Mouse (Mus musculus) myocyte (in vitro differentiated cells): ENCODE measurements around the gene Atcay.
"Not testable (repeated sequence)": the region's sequence is repeated elsewhere in the genome, so short reads cannot be mapped to it uniquely, and the experiment has no call there.

ENCODE experiments used
- CEBPB ChIP-seq: IDR thresholded peaks from 2 replicates; pipeline ENCODE4 v1.6.1; 2011; ENCODE audit warnings: mild to moderate bottlenecking, moderate library complexity; ENCODE audit not compliant: poor library complexity, insufficient read depth, severe bottlenecking
- E2F4 ChIP-seq: IDR thresholded peaks from one replicate; pipeline ENCODE4 v1.6.1; 2011; ENCODE audit warnings: mild to moderate bottlenecking, control low read depth, moderate library complexity; ENCODE audit not compliant: insufficient read depth
- POLR2AphosphoS2 ChIP-seq: IDR thresholded peaks from one replicate; pipeline ENCODE4 v1.6.1; 2011; ENCODE audit warnings: low read depth, control low read depth; ENCODE audit not compliant: insufficient read length
- REST ChIP-seq: IDR thresholded peaks from one replicate; pipeline ENCODE4 v1.6.1; 2011; ENCODE audit warnings: mild to moderate bottlenecking, control low read depth, moderate library complexity; ENCODE audit not compliant: insufficient read depth, insufficient read length
- USF1 ChIP-seq: IDR thresholded peaks from one replicate; pipeline ENCODE4 v1.6.1; 2011; ENCODE audit warnings: low read depth, mild to moderate bottlenecking, control low read depth, moderate library complexity

DNA sequence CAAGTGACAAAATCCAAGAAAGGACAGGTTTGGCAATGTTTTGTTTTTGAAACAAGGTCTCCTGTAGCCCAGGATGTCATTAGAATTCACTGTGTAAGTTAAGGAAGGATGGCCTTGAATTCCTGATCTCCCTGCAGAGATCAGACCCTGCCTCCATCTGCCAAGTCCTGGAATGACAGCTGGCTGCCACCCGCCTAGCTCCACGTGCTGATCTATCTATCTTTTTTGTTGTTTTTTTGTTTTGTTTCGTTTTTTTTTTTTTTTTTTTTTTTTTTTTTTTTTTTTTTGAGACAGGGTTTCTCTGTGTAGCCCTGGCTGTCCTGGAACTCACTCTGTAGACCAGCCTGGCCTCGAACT lies 55.3 kb downstream of the Atcay start:
- TF ChIP-seq REST, E2F4, USF1, CEBPB, POLR2AphosphoS2: not testable (repeated sequence)
